Mouse (Mus musculus): ENCODE results near the gene Evpl.

- TF ChIP-seq CTCF (IDR thresholded peaks at IDR 0.05; ENCODE audit: low read depth, low read length) (no peak), GATA1 (IDR thresholded peaks at IDR 0.05; ENCODE audit: borderline replicate concordance, low read length) (no peak)
Measured at GRCm38 (mm10) chr11:116222740-116223059, 15.2 kb downstream of the Evpl start.
